Mouse (Mus musculus): ENCODE results near the gene Lrrc4b. TPM values are rescaled to one million over a fixed set of nuclear protein-coding genes. Genes with fewer than 3 reads are reported as not detected.

The Lrrc4b gene
- total and polyA plus RNA-seq, 2 experiments from 2014 or later: 22.2 to 391 TPM

DNA sequence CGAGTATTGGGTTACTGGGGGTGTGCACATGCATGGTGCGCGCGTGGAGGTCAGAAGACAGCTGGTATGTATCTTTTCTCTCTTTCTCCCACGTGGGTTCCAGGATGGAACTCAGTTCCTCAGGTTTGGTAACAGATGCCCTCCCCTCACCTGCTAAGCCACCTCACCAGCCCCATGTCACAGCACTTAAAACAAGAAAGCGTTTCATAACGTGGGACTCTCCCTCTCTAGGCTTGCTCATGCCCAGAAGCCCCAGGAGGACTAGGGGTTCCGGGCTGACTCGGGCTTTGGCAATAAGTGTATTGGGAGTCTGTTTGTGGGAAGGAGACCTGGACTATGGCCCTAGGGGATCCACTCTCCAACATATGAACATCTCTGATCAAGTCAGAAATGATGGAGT, 5.3 kb downstream of the Lrrc4b start:
- H3K27ac ChIP-seq (ENCODE audit: low read depth, low read length): no peak overlapping the region
- peaks cover 13% of the 10 kb centered on the region; the same call in 1 of the 2 replicates for H3K4me1 ChIP-seq (ENCODE audit: insufficient read depth)
- H3K4me2 ChIP-seq (ENCODE audit: low read depth): no peak overlapping the region
- H3K36me3 ChIP-seq (ENCODE audit: insufficient read depth): peaks cover 12% of the 10 kb centered on the region; the same call in 1 of the 2 replicates
- 82% methylated on average over 9 of the region's 9 CpGs for whole genome bisulfite sequencing
- H3K27me3 ChIP-seq (ENCODE audit: insufficient read depth, low read length): no peaks in the 10 kb centered on the region
- DNase-seq (no peak), ATAC-seq (no peak)
- H3K9me3 ChIP-seq (ENCODE audit: low read length): no peaks in the 10 kb centered on the region
- H3K9ac ChIP-seq: no peak overlapping the region
- no peak overlapping the region for H3K4me3 ChIP-seq (ENCODE audit: low read depth, low read length)
- TF ChIP-seq CTCF (IDR thresholded peaks at IDR 0.05; ENCODE audit: low read depth): no peak

DNA sequence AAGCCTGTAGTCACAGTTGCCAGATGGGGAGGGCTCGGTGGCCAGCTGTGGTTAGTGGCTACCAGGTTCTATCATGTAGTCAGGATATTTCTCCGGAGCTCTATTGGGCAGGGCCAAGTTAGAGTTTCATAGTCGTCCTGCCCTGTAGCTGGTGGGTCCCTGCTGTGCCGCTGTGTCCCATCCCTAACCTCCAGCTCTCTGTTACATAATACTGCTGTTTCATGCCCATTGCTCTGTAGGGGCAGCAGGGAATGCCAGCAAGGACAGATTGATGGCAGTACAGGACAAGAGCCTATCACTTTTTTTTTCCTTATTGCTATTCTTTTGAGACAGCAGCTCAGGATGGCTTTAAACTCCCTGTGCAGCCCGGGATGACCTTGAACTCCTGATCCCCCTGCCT, 7.0 kb downstream of the Lrrc4b start:
- no peak overlapping the region for H3K4me2 ChIP-seq (ENCODE audit: low read depth)
- no peaks in the 10 kb centered on the region for H3K9me3 ChIP-seq (ENCODE audit: low read length)
- 77% methylated on average over 5 of the region's 5 CpGs for WGBS
- H3K36me3 ChIP-seq (ENCODE audit: insufficient read depth): peaks cover 12% of the 10 kb centered on the region; the same call in 1 of the 2 replicates
- H3K4me1 ChIP-seq (ENCODE audit: insufficient read depth): peaks cover 15% of the 10 kb centered on the region; the same call in 1 of the 2 replicates
- no peak for TF ChIP-seq CTCF (IDR thresholded peaks at IDR 0.05; ENCODE audit: low read depth)
- H3K4me3 ChIP-seq (ENCODE audit: low read depth, low read length): no peak overlapping the region
- H3K27ac ChIP-seq (ENCODE audit: low read depth, low read length): no peak overlapping the region
- ATAC-seq: no peak
- H3K27me3 ChIP-seq (ENCODE audit: insufficient read depth, low read length): no peaks in the 10 kb centered on the region
- H3K9ac ChIP-seq: no peak overlapping the region
- no peak for DNase-seq

DNA sequence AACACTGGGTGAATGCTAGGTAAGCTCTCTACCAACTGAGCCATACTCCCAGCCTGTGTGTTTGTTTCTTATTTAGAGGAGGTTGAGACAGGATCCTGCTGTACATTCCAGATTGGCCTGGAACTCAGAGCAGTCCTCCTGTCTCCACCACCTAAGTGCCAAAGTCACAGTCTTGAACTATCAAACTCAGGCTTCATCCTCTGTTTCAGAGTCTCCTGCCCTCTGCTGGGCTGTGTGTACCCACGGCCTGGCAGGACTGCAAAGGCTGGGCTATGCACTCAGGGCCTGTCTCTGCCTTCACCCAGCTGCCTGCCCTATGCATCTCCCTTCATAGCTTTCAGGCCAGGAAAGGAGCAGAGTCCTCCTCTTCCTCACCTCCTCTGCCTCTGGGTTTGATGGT, 7.4 kb downstream of the Lrrc4b start:
- Histone ChIP-seq H3K27ac (ENCODE audit: low read depth, low read length) (no peak overlapping the region), H3K4me2 (ENCODE audit: low read depth) (no peak overlapping the region), H3K27me3 (ENCODE audit: insufficient read depth, low read length) (no peaks in the 10 kb centered on the region), H3K4me3 (ENCODE audit: low read depth, low read length) (no peak overlapping the region), H3K36me3 (ENCODE audit: insufficient read depth) (peaks cover 12% of the 10 kb centered on the region; the same call in 1 of the 2 replicates), H3K9me3 (ENCODE audit: low read length) (no peaks in the 10 kb centered on the region), H3K4me1 (ENCODE audit: insufficient read depth) (peaks cover 12% of the 10 kb centered on the region; the same call in 1 of the 2 replicates), H3K9ac (no peak overlapping the region)
- ATAC-seq: no peak
- peak; percentile 53 for TF ChIP-seq CTCF (IDR thresholded peaks at IDR 0.05; ENCODE audit: low read depth)
- DNase-seq: no peak
- WGBS: 12% methylated on average over 1 of the region's 1 CpGs

DNA sequence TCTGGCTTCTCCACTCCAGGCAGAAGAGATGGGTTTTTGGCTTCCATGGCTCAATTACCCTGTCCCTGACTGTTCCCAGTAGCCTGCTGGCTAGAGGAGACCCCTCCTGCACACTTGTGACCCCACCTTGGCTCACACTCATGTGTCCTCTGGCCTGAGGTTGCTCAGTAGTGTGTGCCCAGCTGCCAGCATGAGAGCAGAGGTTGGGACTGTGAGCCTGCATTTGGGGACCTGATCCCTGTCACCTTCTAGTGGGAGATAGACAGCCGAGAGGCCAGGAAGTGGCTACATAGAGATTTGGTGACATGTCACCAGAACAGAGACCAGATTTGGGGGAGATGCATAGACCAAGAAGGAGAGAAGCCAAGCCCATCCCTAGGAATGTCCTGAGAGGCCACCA, 8.4 kb downstream of the Lrrc4b start:
- no peak for DNase-seq
- Histone ChIP-seq H3K4me2 (ENCODE audit: low read depth) (no peak overlapping the region), H3K9me3 (ENCODE audit: low read length) (no peaks in the 10 kb centered on the region), H3K9ac (no peak overlapping the region), H3K27me3 (ENCODE audit: insufficient read depth, low read length) (no peaks in the 10 kb centered on the region), H3K4me3 (ENCODE audit: low read depth, low read length) (no peak overlapping the region), H3K36me3 (ENCODE audit: insufficient read depth) (peaks cover 12% of the 10 kb centered on the region; the same call in 1 of the 2 replicates), H3K27ac (ENCODE audit: low read depth, low read length) (no peak overlapping the region), H3K4me1 (ENCODE audit: insufficient read depth) (0 out of 2 replicates have a peak, but pooled peaks cover 6% of the 10 kb centered on the region)
- WGBS: 91% methylated on average over 1 of the region's 1 CpGs
- no peak for TF ChIP-seq CTCF (IDR thresholded peaks at IDR 0.05; ENCODE audit: low read depth)
- ATAC-seq: no peak

DNA sequence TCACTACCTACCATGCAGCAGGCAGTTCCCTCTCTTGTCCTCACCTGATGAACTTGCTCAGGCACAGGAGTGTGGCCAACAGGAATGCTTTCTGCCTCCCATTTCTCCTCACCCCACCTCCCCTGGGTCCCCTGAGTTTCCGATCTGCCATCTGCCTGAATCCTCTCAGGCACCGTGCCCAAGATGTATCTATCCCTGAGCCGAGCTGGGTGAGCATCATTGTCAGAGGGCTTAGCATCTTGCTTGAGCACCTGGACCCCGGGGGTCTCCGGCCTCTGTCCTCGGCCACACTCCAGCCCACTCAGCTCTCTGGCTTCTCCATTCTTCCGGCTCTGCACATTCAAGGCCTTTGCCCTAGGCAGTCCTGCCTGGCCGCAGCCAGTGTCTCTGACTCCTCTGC, 9.1 kb downstream of the Lrrc4b start:
- H3K27me3 ChIP-seq (ENCODE audit: insufficient read depth, low read length): no peaks in the 10 kb centered on the region
- no peak overlapping the region for H3K4me2 ChIP-seq (ENCODE audit: low read depth)
- H3K36me3 ChIP-seq (ENCODE audit: insufficient read depth): peaks cover 12% of the 10 kb centered on the region; the same call in 1 of the 2 replicates
- DNase-seq (no peak), ATAC-seq (no peak)
- no peak overlapping the region for H3K4me3 ChIP-seq (ENCODE audit: low read depth, low read length)
- no peak overlapping the region for H3K27ac ChIP-seq (ENCODE audit: low read depth, low read length)
- WGBS: 62% methylated on average over 8 of the region's 8 CpGs
- no peak for TF ChIP-seq CTCF (IDR thresholded peaks at IDR 0.05; ENCODE audit: low read depth)
- no peaks in the 10 kb centered on the region for H3K9me3 ChIP-seq (ENCODE audit: low read length)
- 0 out of 2 replicates have a peak, but pooled peaks cover 3% of the 10 kb centered on the region for H3K4me1 ChIP-seq (ENCODE audit: insufficient read depth)
- H3K9ac ChIP-seq: no peak overlapping the region

DNA sequence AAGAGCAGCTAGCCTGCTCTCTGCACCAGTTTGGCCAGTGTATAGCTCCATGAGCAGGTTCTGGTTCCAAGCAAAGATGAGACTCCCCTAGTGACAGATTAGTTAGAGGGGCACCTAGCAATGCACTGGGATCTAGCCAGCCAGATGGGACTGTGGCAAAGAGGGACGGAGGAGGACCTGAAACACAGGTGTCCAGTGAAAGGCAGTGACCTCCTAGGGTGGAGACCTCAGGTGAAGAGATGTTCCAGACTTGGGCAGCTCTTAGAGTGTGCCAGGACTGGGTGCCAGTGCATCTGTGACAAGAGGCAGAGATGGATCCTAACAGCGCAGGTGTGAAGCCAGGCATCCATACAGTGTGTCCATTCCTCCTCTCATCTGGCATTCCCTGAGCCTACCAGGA, 10.9 kb downstream of the Lrrc4b start:
- Histone ChIP-seq H3K27ac (ENCODE audit: low read depth, low read length) (no peak overlapping the region), H3K4me2 (ENCODE audit: low read depth) (no peak overlapping the region), H3K27me3 (ENCODE audit: insufficient read depth, low read length) (no peaks in the 10 kb centered on the region), H3K36me3 (ENCODE audit: insufficient read depth) (0 out of 2 replicates have a peak, but pooled peaks cover 14% of the 10 kb centered on the region), H3K9ac (no peak overlapping the region), H3K4me1 (ENCODE audit: insufficient read depth) (peaks cover 13% of the 10 kb centered on the region), H3K4me3 (ENCODE audit: low read depth, low read length) (no peak overlapping the region), H3K9me3 (ENCODE audit: low read length) (no peaks in the 10 kb centered on the region)
- 67% methylated on average over 2 of the region's 2 CpGs for WGBS
- DNase-seq: no peak
- ATAC-seq: no peak
- TF ChIP-seq CTCF (IDR thresholded peaks at IDR 0.05; ENCODE audit: low read depth): no peak

DNA sequence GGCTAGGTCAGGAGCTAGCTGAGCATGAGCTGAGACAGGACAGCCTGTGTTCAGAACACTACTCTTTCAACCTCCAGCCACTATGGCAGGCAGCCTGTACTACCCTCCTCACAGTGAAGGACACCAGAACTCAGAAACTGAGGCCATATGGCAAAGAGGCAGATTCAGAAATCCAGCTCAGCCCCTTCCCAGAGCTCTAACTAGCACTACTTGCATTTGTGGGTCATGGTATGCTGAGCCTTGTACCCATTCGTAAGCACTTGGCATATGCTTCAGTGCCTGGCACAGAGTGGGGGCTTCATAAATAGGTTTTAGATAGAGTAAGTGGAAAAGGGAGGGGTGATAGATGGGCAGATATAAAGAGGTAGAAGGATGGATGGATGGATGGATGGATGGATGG, 11.7 kb downstream of the Lrrc4b start:
- 73% methylated on average over 1 of the region's 1 CpGs for WGBS
- peaks cover 16% of the 10 kb centered on the region; the same call in 1 of the 2 replicates for H3K36me3 ChIP-seq (ENCODE audit: insufficient read depth)
- DNase-seq: no peak
- H3K4me1 ChIP-seq (ENCODE audit: insufficient read depth): peaks cover 17% of the 10 kb centered on the region
- H3K9me3 ChIP-seq (ENCODE audit: low read length): no peaks in the 10 kb centered on the region
- ATAC-seq: no peak
- no peak for TF ChIP-seq CTCF (IDR thresholded peaks at IDR 0.05; ENCODE audit: low read depth)
- no peaks in the 10 kb centered on the region for H3K27me3 ChIP-seq (ENCODE audit: insufficient read depth, low read length)
- H3K4me2 ChIP-seq (ENCODE audit: low read depth): no peak overlapping the region
- no peak overlapping the region for H3K4me3 ChIP-seq (ENCODE audit: low read depth, low read length)
- H3K9ac ChIP-seq: no peak overlapping the region
- peak overlapping the region; percentile 40; the same call in 1 of the 2 replicates for H3K27ac ChIP-seq (ENCODE audit: low read depth, low read length)
